Mouse (Mus musculus) monocyte, adult 59 days (primary cell): ENCODE measurements around the gene AU022252. TPM values are rescaled to one million over a fixed set of nuclear protein-coding genes. Genes with fewer than 3 reads are reported as not detected.

Source experiments
- total RNA-seq, 2 experiments: library from RNA; stranded (reverse); gene quantifications; one replicate each; pipeline ENCODE4 v1.2.4; 2023

Gene AU022252
- 1 to 10 TPM; 5.2 to 7.4 TPM for total RNA-seq

DNA sequence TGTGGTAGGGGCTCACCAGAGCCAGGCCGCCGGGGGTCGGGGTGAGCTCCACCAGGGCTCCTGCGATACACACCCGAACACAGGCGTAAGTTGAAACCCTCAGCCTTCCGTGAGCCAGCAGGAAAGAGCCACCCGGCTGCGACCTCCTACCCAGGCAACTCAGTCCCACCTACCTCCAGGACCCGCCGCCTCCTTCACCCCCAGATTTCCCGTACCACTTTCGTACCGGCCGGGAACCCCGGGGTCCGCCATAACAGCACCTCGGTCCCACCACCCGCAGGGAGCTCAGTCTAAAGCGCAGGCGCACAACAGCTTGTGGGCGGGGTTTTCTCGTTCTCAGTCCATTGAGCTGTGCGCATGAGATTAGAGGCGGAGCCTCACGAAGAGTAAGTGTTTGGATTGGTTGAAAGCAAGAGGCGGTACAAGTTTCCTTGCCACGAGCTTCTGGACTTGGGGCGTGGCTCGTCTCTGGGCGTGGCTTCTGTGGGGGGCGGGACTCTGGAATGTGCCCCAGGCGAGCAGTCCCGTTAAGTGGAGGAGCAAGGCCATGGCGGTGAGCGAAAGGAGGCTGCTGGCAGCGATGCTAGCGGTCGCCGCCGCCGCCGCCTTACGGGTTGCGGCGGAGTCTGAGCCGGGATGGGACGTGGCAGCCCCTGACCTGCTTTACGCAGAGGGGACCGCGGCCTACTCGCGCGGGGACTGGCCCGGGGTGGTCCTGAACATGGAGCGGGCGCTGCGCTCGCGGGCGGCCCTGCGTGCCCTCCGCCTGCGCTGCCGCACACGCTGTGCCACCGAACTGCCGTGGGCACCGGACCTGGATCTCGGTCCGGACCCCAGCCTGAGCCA lies at the start of gene AU022252, which contains the start of gene P3h1:
Gene AU022252 (minus strand): TSS at position 303 of the 846 bp plus-strand sequence.
Gene P3h1 (plus strand): TSS at position 506 of the 846 bp plus-strand sequence.

DNA sequence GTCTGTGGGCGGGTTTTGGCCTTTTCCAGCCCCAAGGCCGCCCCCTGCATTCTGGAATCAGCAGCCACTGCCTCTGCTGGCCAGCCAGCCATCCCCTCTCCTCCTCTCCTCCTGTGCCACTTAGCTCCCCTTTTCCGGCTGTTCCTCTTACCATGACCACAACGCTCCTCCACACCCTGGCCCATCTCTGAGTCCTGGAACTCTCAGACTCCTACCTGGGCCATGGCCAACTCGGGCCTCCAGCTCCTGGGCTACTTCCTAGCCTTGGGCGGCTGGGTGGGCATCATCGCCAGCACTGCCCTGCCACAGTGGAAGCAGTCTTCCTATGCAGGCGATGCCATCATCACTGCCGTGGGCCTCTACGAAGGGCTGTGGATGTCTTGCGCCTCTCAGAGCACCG lies 22.8 kb upstream of the AU022252 start, which contains the start of gene Cldn19:
Gene Cldn19 (plus strand): TSS at position 64 of the 400 bp plus-strand sequence.

DNA sequence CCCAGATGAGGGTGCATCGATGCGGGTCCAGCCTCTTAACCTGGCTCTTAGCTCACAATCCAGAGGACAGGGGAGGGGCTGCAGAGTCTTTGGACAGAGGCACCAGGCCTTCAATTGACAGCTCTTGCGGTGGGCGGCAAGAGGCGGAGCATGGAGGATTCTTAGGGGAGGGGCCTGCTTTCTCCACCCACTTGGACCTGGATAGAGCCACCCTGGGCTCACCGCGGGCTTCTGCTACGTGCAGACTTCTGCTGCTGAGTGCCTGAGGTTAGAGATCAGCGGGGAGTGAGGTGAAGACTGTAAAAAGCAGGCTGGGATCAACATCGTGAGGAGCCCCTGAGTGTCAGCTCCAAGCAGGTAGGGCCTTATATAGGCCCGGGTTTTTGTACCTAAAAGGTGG lies 14.3 kb downstream of the AU022252 start, which contains the start of gene Tmem269:
Gene Tmem269 (minus strand): TSS at position 49 of the 400 bp plus-strand sequence.

DNA sequence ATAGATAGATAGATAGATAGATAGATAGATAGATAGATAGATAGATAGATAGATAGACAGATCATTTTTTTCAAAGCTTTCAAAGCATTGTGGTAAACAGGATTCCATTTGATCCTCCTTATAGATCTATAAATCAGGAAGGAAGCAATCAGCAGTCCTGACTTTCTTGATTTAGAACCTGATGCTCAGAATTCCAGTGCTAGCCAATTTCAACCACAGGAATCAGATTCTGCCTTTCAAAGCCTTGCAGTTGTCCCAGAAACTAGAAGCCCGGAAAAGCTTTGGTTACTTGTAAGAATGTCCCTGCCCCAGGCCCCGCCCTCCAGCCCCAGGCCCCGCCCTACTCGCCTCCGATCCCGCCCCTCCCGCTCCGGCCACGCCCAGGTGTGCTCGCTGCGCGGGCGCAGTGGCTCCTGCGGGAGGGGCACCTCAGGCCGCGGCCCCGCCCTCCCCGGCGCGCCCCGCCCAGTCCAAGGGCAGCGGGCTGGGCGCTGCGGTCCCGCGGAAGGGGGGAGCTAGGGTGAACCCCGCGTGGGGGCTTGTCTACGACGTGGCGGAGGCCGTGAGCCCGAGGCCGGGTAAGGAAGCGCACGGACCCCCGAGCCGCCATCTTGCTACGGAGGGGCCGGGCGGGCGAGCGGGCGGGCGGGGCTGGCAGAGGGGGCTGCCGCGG lies 37.5 kb downstream of the AU022252 start, which contains the start of gene Svbp:
Gene Svbp (plus strand): TSS at position 398 of the 673 bp plus-strand sequence.

DNA sequence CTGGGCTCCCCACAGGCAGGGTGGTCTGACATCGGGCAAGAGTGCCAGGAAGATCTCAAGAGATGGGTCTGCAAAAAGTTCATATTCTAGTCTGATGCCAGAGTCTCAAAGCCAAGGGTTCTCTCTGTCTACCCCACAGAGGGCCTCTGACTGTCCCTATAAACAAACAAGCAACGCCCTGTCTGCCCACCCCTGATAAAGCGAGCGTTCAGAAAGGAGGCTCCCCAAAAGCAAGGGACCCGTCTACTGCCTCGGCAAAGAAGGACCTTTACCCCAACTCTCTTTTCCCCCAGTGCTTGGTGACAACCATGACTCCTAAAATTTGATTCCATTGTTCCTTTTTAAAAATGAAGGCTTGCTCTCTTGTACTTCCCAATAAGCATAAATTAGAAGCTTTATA lies 42.6 kb downstream of the AU022252 start, which contains the start of gene Ermap:
Gene Ermap (minus strand): TSS at position 148 of the 400 bp plus-strand sequence.

DNA sequence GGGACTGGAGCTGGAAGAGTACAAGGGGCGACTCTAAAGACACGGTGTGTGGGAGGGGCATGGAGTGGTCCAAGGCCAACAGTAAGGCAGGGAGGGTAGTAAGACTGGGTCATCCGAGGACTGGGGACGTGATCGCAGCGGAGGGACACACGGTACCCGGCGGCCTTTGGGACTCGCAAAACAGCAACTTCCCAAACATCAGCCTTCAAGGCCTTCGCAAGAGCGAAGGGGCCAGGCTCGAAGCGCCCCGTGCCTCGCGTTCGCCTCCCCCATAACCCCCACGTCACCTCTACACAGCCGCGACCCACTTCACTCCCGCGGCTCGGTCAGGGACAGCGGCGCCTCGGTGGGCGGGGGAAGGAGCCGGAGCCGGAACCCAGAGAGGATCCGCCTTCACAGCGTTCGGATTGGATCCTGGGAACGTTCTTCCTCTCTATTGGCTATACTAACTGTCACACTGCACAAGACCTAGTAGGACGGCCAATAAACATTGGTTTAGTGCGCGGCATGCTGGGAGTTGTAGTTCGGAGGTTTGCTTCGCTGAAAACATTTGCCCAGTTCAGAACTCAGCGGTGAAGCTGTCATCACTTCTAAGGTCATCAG lies 58.6 kb downstream of the AU022252 start, which contains the start of gene Zfp691:
Gene Zfp691 (minus strand): TSS at position 345 of the 603 bp plus-strand sequence.

Other genes starting within 250 kb of the AU022252 start
- 10 to 100 TPM; 21.9 to 22.1 TPM for gene Slc2a1, start 124.0 kb downstream of the AU022252 start, total RNA-seq
- 1 to 10 TPM; 6.4 to 8.5 TPM for gene Zfp691, start 58.5 kb downstream of the AU022252 start, total RNA-seq
- under 1 TPM; 0.18 to 0.55 TPM for gene Ermap, start 42.7 kb downstream of the AU022252 start, total RNA-seq
- gene Svbp, start 37.4 kb downstream of the AU022252 start, total RNA-seq, result 10 to 100 TPM; 11.4 to 15.5 TPM
- under 1 TPM in 1 of 2 experiments, not detected in 1; 0.34 TPM for gene Tmem269, start 14.5 kb downstream of the AU022252 start, total RNA-seq
- gene P3h1, start 203 bp upstream of the AU022252 start, total RNA-seq, result 1 to 10 TPM; 3.5 to 4.1 TPM
- gene Cldn19, start 22.7 kb upstream of the AU022252 start, total RNA-seq, result not detected
- gene Ybx1, start 61.9 kb upstream of the AU022252 start, total RNA-seq, result 100 to 1,000 TPM; 400 to 434 TPM
- gene Ppih, start 87.8 kb upstream of the AU022252 start, total RNA-seq, result 10 to 100 TPM; 14.7 to 19.5 TPM
- not detected for gene Ccdc30, start 182.8 kb upstream of the AU022252 start, total RNA-seq
- gene Ppcs, start 189.7 kb upstream of the AU022252 start, total RNA-seq, result 1 to 10 TPM; 2.7 to 4.2 TPM
- gene Zmynd12, start 190.1 kb upstream of the AU022252 start, total RNA-seq, result not detected